Mouse (Mus musculus) kidney, adult 18-20 months (tissue): Measurements from ENCODE around the gene Epb42.
"Not testable (repeated sequence)": the region's sequence is repeated elsewhere in the genome, so short reads cannot be mapped to it uniquely, and the experiment has no call there.

Experiments used
- DNase-seq: peaks from one replicate; pipeline ENCODE4 v3.0.0; 2021

The Epb42 gene

DNA sequence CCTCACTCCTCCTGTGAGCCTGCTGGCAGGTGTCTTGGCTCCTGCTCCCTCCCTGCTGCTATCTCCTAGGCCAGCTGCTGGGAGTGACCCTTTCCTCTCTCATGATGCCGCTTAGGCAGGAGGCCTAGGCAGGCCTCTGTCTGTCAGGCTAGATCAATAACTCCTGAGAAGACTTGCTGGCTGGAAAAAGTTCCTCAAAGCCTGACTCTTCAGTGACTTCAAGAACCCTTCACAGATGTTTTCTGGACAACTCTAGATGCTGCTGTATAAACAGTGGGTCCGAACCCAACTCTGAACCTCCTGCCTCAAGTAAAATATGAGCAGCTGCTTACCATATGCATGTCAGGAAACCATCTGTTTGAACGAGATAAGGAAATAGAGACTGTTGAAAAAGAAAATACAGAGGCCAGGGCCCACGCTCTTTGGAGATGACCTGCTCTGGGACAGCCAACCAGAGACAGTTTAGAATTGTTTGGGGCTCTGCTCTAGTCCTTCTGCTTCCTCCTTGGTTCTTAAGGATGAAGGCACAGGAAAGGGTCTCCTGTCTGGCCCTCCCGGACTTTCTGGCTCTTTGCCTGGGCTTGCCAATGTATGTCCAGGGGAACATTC is at the start of gene Epb42:
Gene Epb42, minus strand, starts transcription at position 340 of the 609 bp plus-strand sequence.
- DNase-seq: no peak

- no peak for DNase-seq
These were observed 48.8 kb upstream of the Epb42 start, which contains the start of gene Tgm5 for GRCm38 (mm10) chr2:121085480-121086185. Gene Tgm5, minus strand, starts transcription at chr2:121085841.

GRCm38 (mm10) chr2:121082626-121083025 is 45.8 kb upstream of the Epb42 start:
- no peak for DNase-seq

- no peak for DNase-seq
These were observed 37.9 kb upstream of the Epb42 start for GRCm38 (mm10) chr2:121074747-121075146.

GRCm38 (mm10) chr2:121071871-121072270 is 35.0 kb upstream of the Epb42 start:
- no peak for DNase-seq

GRCm38 (mm10) chr2:121069506-121069905 is 32.6 kb upstream of the Epb42 start:
- DNase-seq: no peak

DNA sequence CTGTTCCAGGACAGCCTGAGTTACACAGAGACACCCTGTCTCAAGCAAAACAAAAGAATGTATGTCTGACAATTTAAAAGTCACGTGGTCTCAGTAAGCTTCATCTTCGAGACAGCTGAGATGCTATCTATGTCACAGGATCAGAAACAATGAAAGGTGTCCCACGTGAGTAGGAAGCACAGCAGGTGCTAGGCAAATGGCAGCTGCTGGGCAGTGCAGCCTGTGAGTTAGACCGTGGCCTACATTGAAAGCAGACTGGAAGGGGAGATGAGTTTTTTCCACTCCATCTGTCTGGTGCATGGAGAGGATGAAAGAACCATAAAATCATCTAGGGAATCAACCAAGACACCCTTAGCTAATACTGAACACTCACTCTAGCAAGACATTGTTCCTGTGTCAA is 30.2 kb upstream of the Epb42 start:
- no peak for DNase-seq

GRCm38 (mm10) chr2:121061315-121061714 is 24.4 kb upstream of the Epb42 start:
- DNase-seq: no peak

GRCm38 (mm10) chr2:121057997-121058396 is 21.1 kb upstream of the Epb42 start:
- DNase-seq: no peak

GRCm38 (mm10) chr2:121055915-121056314 is 19.0 kb upstream of the Epb42 start:
- no peak for DNase-seq

DNA sequence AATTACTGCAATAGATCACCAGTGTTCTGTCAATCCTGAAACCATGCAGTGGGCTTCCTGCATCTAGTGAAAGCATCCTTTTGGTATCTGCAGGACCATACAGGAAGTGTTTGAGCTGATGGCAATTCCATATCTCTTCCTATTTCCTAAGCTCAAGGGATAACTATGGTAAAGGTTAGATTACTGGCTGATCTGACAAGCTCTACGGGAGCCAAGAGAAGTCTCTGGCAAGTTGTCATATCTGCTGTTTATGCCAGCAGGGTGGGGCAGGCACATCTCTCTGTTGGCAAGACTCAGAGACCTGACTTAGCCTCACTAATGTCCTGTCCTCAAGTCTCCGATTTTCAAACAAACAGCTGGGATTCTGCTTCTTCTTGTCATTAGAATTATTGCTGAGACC is 17.2 kb upstream of the Epb42 start:
- DNase-seq: no peak

- no peak for DNase-seq
These were observed 15.3 kb upstream of the Epb42 start for GRCm38 (mm10) chr2:121052176-121052575.

- no peak for DNase-seq
These were observed 8.8 kb upstream of the Epb42 start for GRCm38 (mm10) chr2:121045653-121046052.

DNA sequence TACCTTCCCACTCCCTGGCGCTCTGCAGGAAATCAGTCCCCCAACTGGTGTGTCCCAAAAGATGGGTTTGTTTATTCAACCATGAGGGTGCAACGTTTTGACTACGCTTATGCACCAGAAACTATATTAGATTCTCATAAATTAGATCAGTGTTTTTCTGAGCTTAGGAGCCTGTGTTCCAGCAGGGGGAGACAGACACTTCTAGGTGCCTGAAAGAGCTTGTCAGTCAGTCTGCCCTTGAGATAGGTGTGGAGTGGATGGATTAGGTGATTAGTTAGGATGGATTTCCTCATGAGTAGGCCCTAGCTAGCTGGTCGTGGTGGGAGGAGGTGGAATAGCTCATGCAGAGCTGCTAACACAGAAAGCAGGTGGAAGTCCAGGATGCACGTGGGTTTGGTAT is 4.2 kb upstream of the Epb42 start:
- peak; percentile 25 for DNase-seq

DNA sequence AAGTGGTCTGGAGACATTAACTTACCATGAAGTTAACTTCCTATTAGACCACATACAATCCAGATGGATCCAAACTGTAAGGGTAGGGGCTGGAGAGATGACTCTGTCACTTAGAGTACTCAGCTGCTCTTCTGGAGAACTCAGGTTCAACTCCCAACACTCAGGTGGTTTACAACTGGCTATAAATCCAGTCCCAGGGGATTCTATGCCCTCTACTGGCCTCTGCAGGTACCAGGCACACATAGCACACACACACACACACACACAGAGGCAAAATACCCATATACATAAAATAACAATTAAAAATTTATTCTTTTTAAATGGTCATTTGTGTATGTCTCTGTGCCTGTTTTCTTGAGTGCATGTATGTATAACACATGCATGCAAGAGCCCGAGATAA is 2.5 kb upstream of the Epb42 start:
- no peak for DNase-seq

DNA sequence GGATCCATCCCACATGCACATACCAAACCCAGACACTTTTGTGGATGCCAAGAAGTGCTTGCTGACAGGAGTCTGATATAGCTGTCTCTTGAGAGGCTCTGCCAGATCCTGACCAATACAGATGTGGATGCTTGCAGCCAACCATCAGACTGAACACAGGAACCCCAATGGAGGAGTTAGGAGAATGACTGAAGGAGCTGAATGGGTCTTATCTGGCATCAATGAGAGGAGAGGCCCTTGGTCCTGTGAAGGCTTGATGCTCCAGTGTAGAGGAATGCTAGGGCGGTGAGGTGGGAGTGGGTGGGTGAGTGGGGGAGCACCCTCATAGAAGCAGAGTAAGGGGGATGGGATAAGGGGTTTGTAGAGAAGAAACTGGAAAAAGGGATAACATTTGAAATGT is 2.0 kb upstream of the Epb42 start:
- DNase-seq: not testable (repeated sequence)

GRCm38 (mm10) chr2:121022918-121023317 is 14.0 kb downstream of the Epb42 start:
- DNase-seq: peak; percentile 25

GRCm38 (mm10) chr2:121017151-121017550 is 19.7 kb downstream of the Epb42 start:
- DNase-seq: no peak

GRCm38 (mm10) chr2:121016226-121016625 is 20.6 kb downstream of the Epb42 start:
- DNase-seq: peak; percentile 41

GRCm38 (mm10) chr2:121015507-121015906 is 21.4 kb downstream of the Epb42 start:
- DNase-seq: no peak

DNA sequence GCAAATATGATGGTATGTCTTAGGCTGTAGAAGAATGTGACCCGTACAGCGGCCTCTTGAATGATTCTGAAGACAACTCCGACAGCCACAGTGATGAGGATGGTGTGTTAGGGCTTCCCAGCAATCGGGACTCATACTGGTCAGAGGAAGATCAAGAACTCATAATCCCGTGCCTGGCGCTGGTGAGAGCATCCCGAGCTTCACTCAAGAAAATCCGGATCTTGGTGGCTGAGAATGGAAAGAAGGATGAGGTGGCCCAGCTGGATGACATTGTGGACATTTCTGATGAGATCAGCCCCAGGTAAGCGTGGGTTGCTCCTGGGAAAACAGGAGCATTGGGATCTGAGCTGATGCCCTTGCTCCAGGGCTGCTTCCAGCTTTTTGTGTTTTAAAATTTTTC is 24.2 kb downstream of the Epb42 start:
- no peak for DNase-seq

- DNase-seq: no peak
These were observed 27.7 kb downstream of the Epb42 start for GRCm38 (mm10) chr2:121009071-121009677.

DNA sequence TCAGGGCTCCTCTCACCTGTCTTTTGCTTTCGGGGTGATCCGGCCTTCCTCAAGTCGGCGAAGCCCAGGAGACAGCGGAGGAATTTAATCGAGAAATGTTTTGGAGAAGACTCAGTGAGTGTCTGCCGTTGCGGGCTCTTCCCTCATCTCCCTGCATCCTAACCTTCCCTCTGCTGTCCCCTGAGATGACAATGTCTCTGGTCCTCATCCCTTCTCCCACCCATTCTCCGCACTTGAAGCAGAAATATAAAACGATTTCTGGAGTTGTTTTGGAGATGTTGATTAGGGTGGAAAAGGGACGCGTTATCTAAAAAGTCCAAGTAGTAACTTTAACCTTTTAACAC is 28.2 kb downstream of the Epb42 start:
- DNase-seq: no peak

DNA sequence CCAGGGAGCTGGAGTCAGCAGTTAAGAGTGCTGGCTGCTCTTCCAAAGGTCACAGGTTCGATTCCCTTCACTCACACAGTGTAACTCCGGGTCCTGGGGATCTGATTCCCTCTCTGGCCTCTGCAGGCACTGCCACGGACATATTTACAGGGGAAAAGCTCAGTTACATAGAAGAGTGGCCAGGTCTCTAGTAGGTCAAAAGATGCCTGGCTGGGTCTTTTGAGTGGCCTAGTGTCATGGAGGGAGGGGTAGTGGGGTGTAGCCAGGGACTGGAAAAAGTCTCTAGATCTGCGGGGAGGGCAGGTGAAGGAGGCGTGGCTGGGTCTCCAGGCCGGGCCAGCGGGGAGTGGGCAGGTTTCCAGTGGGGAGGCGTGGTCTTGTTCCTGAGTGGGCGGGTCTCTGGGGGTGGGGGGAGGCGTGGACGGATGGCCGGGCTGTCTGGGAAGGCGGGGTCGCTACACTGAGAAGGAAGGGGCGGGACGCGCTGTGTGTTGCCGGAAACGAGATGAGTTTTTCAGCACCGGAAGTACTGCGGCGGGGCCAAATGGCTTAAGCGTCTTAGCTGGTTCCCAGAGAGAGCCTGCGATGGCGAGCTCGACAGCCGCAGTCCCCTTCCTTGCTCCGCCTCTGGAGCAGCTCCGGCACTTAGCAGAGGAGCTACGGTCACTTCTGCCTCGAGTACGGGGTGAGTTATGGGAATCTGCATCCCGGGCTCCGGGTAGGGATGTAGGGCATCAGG is 28.8 kb downstream of the Epb42 start, which contains the start of gene Ccndbp1:
Gene Ccndbp1, plus strand, starts transcription at position 479 of the 739 bp plus-strand sequence.
- peak; percentile 93 for DNase-seq
